Mouse (Mus musculus) MEL (cell line): ENCODE results near the gene Fosl1.

Source experiments
- BHLHE40 ChIP-seq: IDR thresholded peaks from 2 replicates; pipeline ENCODE4 v1.6.1; 2012; ENCODE audit warnings: low read depth, mild to moderate bottlenecking, inconsistent platforms, low read length, improper control_type of control experiment, borderline replicate concordance
- CTCF ChIP-seq, 3 experiments: IDR thresholded peaks in 2 of 3; conservative IDR thresholded peaks in 1 of 3; 2 replicates each; pipeline ENCODE4 v1.5.1; 2011 to 2012; ENCODE audit warnings: low read length in 3 of 3, low read depth in 2 of 3, mild to moderate bottlenecking in 2 of 3, improper control_type of control experiment in 1 of 3, inconsistent platforms in 1 of 3, mixed read lengths in 1 of 3, moderate library complexity in 1 of 3; ENCODE audit not compliant: control insufficient read depth in 1 of 3, insufficient read depth in 1 of 3, poor library complexity in 1 of 3, severe bottlenecking in 1 of 3
- GABPA ChIP-seq: IDR thresholded peaks from 2 replicates; pipeline ENCODE4 v1.6.1; 2012; ENCODE audit warnings: low read depth, mild to moderate bottlenecking, inconsistent platforms, low read length, improper control_type of control experiment, moderate library complexity
- GATA1 ChIP-seq: IDR thresholded peaks from 2 replicates; pipeline ENCODE4 v1.6.1; 2011; ENCODE audit warnings: low read depth, low read length, improper control_type of control experiment
- MAFK ChIP-seq: IDR thresholded peaks from 2 replicates; pipeline ENCODE4 v1.6.1; 2011; ENCODE audit warnings: low read depth, mild to moderate bottlenecking, low read length, improper control_type of control experiment, borderline replicate concordance
- MAX ChIP-seq: IDR thresholded peaks from 2 replicates; pipeline ENCODE4 v1.6.1; 2011; ENCODE audit warnings: low read length, improper control_type of control experiment
- MXI1 ChIP-seq: IDR thresholded peaks from 2 replicates; pipeline ENCODE4 v1.6.1; 2011; ENCODE audit warnings: mild to moderate bottlenecking, low read depth, low read length, improper control_type of control experiment
- POLR2A ChIP-seq, 2 experiments: IDR thresholded peaks; 2 replicates each; pipeline ENCODE4 v1.6.1; 2011 to 2012; ENCODE audit warnings: low read length in 2 of 2, mild to moderate bottlenecking in 2 of 2, control low read depth in 1 of 2, improper control_type of control experiment in 1 of 2, low read depth in 1 of 2, moderate library complexity in 1 of 2; ENCODE audit not compliant: control insufficient read depth in 1 of 2, insufficient read depth in 1 of 2, poor library complexity in 1 of 2
- POLR2AphosphoS2 ChIP-seq: IDR thresholded peaks from 2 replicates; pipeline ENCODE4 v1.6.1; 2011; ENCODE audit warnings: low read length, improper control_type of control experiment
- SMC3 ChIP-seq: IDR thresholded peaks from 2 replicates; pipeline ENCODE4 v1.6.1; 2011; ENCODE audit warnings: low read depth, low read length, improper control_type of control experiment
- ZC3H11A ChIP-seq: IDR thresholded peaks from 2 replicates; pipeline ENCODE4 v1.6.1; 2012; ENCODE audit warnings: low read depth, mild to moderate bottlenecking, inconsistent platforms, low read length, improper control_type of control experiment

DNA sequence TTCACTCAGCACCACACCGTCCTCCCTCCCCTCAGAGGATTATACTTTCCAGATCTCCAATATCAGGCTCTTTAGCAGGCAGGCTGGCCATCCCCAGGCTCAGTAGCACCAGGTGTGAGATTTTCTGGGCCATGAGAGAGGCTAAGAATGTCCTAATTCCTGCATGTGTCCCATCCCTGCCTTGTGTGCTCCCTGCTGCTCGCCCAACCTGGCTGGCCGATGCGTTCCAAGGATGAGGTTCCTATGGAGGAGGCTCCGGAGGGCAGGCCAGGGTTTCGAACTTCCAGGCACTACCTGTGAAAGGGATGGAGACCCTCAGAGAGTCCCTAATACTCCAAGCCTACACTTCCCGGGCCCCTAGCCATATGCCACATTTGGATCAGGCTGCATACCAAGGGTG, 38.5 kb downstream of the Fosl1 start:
- TF ChIP-seq POLR2A (IDR thresholded peaks at IDR 0.05; ENCODE audit: control insufficient read depth in 1 of 2, insufficient read depth in 1 of 2, low read depth in 1 of 2, low read length in 2 of 2, poor library complexity in 1 of 2) (no peak), SMC3 (no peak), MAX (no peak), GABPA (no peak), MAFK (no peak), MXI1 (no peak), CTCF (IDR thresholded peaks at IDR 0.05 in 2 of 3, conservative IDR thresholded peaks at IDR 0.05 in 1 of 3; ENCODE audit: control insufficient read depth in 1 of 3, insufficient read depth in 1 of 3, low read depth in 2 of 3, low read length in 3 of 3, poor library complexity in 1 of 3, severe bottlenecking in 1 of 3) (no peak), BHLHE40 (no peak), POLR2AphosphoS2 (no peak), GATA1 (no peak), ZC3H11A (no peak)
